Mouse (Mus musculus): ENCODE measurements at regions not wholly inside any gene's neighbourhood (a gene's known extent, or its start where the extent isn't known, plus 50 kb on each side); places are given as distances from the start of the nearest gene placed in this dataset.

DNA sequence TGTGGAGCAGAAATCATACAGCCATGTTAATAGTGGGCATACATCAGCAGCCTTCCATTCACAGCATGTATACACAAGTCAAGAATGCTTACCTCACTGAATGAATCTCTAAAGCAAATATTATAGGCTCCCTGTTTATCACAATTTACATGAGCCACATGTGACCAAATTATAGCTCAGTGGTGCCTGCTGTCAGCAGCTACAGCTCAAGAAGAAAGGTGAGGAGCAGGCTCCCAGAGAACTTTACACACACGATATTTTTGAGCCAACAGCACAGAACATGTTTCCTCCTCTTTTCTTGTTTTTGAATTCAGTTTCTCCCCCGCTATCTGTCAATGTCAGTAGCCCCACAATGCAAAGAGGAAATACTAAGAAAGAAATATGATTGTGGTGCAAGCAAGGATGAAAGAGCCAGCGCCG, 1605.4 kb downstream of the 4930444P10Rik start:
- H3K9ac ChIP-seq (ENCODE audit: low read depth, low read length, severe bottlenecking): no peak overlapping the region
- H3K36me3 ChIP-seq (ENCODE audit: control insufficient read depth, insufficient read depth, low read length): no peaks in the 10 kb centered on the region
- H3K9me3 ChIP-seq (ENCODE audit: control insufficient read depth, low read length): no peaks in the 10 kb centered on the region
- ATAC-seq (ENCODE audit: low FRiP score, low read depth) (no peak), DNase-seq (ENCODE audit: low spot score) (no peak)
- no peak overlapping the region for H3K4me2 ChIP-seq (replicated peaks; ENCODE audit: low read depth, low read length, severe bottlenecking)
- TF ChIP-seq POLR2A (IDR thresholded peaks at IDR 0.05; ENCODE audit: borderline replicate concordance, extremely low read depth, insufficient read depth, insufficient read length): no peak
- H3K4me3 ChIP-seq (replicated peaks; ENCODE audit: low read length): no peak overlapping the region
- H3K4me1 ChIP-seq (ENCODE audit: control insufficient read depth, insufficient read depth, low read length): no peaks in the 10 kb centered on the region
- H3K27ac ChIP-seq (replicated peaks; ENCODE audit: low read depth, low read length): no peak overlapping the region
- 43% methylated on average over 4 of the region's 4 CpGs for WGBS
- no peaks in the 10 kb centered on the region for H3K27me3 ChIP-seq (ENCODE audit: control insufficient read depth, insufficient read depth, low read length)

DNA sequence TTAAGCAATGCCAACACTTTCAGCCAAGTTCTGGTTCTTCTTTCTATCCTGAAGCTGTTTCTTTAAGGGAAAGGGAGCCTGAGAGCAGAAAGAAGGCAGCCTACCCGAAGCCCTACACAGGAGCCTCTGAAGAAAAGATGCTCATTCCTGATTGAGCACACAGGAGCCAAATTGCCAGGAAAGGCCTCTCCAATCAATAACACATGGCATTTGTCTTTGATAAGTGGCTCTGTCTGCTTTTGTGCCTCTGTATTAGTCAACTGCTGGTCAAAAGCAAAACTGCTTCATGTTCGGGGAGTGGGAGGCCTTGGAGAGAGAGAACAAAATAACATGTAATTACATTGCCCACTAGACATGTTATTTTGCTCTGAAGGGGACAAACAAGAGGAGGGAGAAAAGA, 1607.4 kb downstream of the 4930444P10Rik start:
- ATAC-seq (ENCODE audit: low FRiP score, low read depth): no peak
- H3K4me3 ChIP-seq (replicated peaks; ENCODE audit: low read length): no peak overlapping the region
- no peaks in the 10 kb centered on the region for H3K4me1 ChIP-seq (ENCODE audit: control insufficient read depth, insufficient read depth, low read length)
- H3K27me3 ChIP-seq (ENCODE audit: control insufficient read depth, insufficient read depth, low read length): no peaks in the 10 kb centered on the region
- no peak overlapping the region for H3K9ac ChIP-seq (ENCODE audit: low read depth, low read length, severe bottlenecking)
- no peak overlapping the region for H3K4me2 ChIP-seq (replicated peaks; ENCODE audit: low read depth, low read length, severe bottlenecking)
- DNase-seq (ENCODE audit: low spot score): no peak
- WGBS: 28% methylated on average over 2 of the region's 2 CpGs
- no peak overlapping the region for H3K27ac ChIP-seq (replicated peaks; ENCODE audit: low read depth, low read length)
- no peaks in the 10 kb centered on the region for H3K36me3 ChIP-seq (ENCODE audit: control insufficient read depth, insufficient read depth, low read length)
- H3K9me3 ChIP-seq (ENCODE audit: control insufficient read depth, low read length): no peaks in the 10 kb centered on the region
- no peak for TF ChIP-seq POLR2A (IDR thresholded peaks at IDR 0.05; ENCODE audit: borderline replicate concordance, extremely low read depth, insufficient read depth, insufficient read length)

DNA sequence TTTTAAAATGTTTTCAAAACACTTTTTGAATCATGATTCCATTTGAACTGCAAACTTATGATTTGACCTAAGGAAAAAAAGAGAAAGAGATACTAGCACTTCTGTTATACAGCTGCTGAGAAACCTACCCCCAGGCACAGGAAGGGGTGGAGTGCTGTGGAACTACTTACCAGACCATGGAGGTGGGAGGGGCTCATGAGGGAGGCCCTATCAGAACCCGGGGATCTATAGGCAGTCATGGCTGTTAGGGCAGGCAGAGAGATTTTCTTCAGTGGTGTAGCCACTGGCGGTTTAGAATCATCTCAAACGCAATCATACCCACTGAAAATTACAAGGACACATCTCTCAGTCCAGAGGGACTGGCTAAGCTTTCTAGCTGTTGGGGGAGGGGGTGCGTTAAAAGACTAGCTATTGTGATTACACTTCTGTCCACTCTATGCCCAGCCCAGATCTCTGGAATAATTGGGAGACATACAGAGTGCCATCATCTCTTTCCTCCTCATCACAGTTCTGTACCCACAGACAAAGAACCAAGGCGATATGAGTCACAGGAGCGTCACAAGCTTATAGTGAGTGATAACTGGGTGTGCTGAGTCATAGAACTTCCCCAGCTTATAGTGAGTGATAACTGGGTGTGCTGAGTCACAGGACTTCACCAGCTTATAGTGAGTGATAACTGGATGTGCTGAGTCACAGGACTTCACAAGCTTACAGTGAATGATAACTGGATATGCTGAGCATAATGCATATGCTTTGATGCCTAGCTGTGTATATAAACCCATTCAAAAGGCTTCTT, 1608.8 kb downstream of the 4930444P10Rik start:
- Histone ChIP-seq H3K4me3 (replicated peaks; ENCODE audit: low read length) (no peak overlapping the region), H3K9ac (ENCODE audit: low read depth, low read length, severe bottlenecking) (no peak overlapping the region), H3K4me1 (ENCODE audit: control insufficient read depth, insufficient read depth, low read length) (no peaks in the 10 kb centered on the region), H3K9me3 (ENCODE audit: control insufficient read depth, low read length) (no peaks in the 10 kb centered on the region), H3K36me3 (ENCODE audit: control insufficient read depth, insufficient read depth, low read length) (no peaks in the 10 kb centered on the region), H3K4me2 (replicated peaks; ENCODE audit: low read depth, low read length, severe bottlenecking) (no peak overlapping the region), H3K27me3 (ENCODE audit: control insufficient read depth, insufficient read depth, low read length) (no peaks in the 10 kb centered on the region), H3K27ac (replicated peaks; ENCODE audit: low read depth, low read length) (no peak overlapping the region)
- 88% methylated on average over 6 of the region's 6 CpGs for WGBS
- no peak for TF ChIP-seq POLR2A (IDR thresholded peaks at IDR 0.05; ENCODE audit: borderline replicate concordance, extremely low read depth, insufficient read depth, insufficient read length)
- ATAC-seq (ENCODE audit: low FRiP score, low read depth): no peak
- DNase-seq (ENCODE audit: low spot score): no peak

DNA sequence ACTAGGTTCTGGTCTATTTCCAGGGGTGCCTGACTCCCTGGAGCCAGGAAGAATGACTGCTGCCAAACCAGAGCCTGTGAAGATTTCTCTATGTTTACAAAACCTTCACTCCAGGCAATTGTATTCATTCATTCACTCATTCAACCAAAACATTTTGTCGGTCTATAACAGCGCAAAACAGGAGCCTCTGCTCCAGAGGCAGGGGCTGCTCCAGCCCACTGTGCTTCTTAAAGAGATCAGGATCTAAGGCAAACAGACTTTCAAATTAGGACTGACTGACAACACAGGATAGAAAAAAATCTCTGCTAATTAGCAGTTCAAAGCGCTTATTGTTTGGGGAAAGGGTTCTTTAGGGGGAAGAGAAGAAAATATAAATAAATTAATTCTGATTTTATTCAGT, 1620.8 kb downstream of the 4930444P10Rik start:
- no peak for ATAC-seq (ENCODE audit: low FRiP score, low read depth)
- no peaks in the 10 kb centered on the region for H3K27me3 ChIP-seq (ENCODE audit: control insufficient read depth, insufficient read depth, low read length)
- TF ChIP-seq POLR2A (IDR thresholded peaks at IDR 0.05; ENCODE audit: borderline replicate concordance, extremely low read depth, insufficient read depth, insufficient read length): no peak
- H3K4me2 ChIP-seq (replicated peaks; ENCODE audit: low read depth, low read length, severe bottlenecking): no peak overlapping the region
- WGBS: 49% methylated on average over 3 of the region's 3 CpGs
- H3K9ac ChIP-seq (ENCODE audit: low read depth, low read length, severe bottlenecking): no peak overlapping the region
- no peaks in the 10 kb centered on the region for H3K9me3 ChIP-seq (ENCODE audit: control insufficient read depth, low read length)
- no peak for DNase-seq (ENCODE audit: low spot score)
- H3K36me3 ChIP-seq (ENCODE audit: control insufficient read depth, insufficient read depth, low read length): no peaks in the 10 kb centered on the region
- H3K4me3 ChIP-seq (replicated peaks; ENCODE audit: low read length): no peak overlapping the region
- no peaks in the 10 kb centered on the region for H3K4me1 ChIP-seq (ENCODE audit: control insufficient read depth, insufficient read depth, low read length)
- no peak overlapping the region for H3K27ac ChIP-seq (replicated peaks; ENCODE audit: low read depth, low read length)

DNA sequence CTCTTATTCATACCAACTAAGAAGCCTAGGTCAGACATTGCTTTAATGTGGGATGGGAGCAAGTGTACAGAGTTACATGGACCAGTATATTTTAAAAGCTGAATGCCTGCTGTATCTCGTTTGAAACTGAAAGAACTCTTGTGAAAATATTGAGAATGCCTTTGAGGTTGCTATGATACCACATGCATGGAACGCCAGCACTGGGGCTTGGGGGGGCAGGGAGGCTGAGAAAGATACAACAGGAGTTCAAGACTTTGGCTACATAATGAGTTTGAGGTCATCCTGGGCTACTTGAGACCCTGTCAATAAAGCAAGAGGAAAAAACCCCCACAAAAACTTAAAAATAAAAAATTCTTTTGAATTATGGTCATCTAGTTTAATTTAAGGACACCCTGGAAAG, 1621.6 kb downstream of the 4930444P10Rik start:
- WGBS: 46% methylated on average over 2 of the region's 2 CpGs
- no peak for ATAC-seq (ENCODE audit: low FRiP score, low read depth)

More for the DNA sequence above, 1621.6 kb downstream of the 4930444P10Rik start:
- H3K27me3 ChIP-seq (ENCODE audit: control insufficient read depth, insufficient read depth, low read length): no peaks in the 10 kb centered on the region
- H3K4me2 ChIP-seq (replicated peaks; ENCODE audit: low read depth, low read length, severe bottlenecking): no peak overlapping the region
- TF ChIP-seq POLR2A (IDR thresholded peaks at IDR 0.05; ENCODE audit: borderline replicate concordance, extremely low read depth, insufficient read depth, insufficient read length): no peak
- H3K4me3 ChIP-seq (replicated peaks; ENCODE audit: low read length): no peak overlapping the region
- no peak overlapping the region for H3K9ac ChIP-seq (ENCODE audit: low read depth, low read length, severe bottlenecking)
- H3K4me1 ChIP-seq (ENCODE audit: control insufficient read depth, insufficient read depth, low read length): no peaks in the 10 kb centered on the region
- no peak for DNase-seq (ENCODE audit: low spot score)
- H3K27ac ChIP-seq (replicated peaks; ENCODE audit: low read depth, low read length): no peak overlapping the region
- no peaks in the 10 kb centered on the region for H3K36me3 ChIP-seq (ENCODE audit: control insufficient read depth, insufficient read depth, low read length)
- H3K9me3 ChIP-seq (ENCODE audit: control insufficient read depth, low read length): no peaks in the 10 kb centered on the region

All from limb, embryonic 14.5 days (tissue).